Mouse (Mus musculus) thymus, postnatal 0 days (tissue): ENCODE results near the gene H2afx. TPM values are rescaled to one million over a fixed set of nuclear protein-coding genes. Genes with fewer than 3 reads are reported as not detected.
"Not testable (repeated sequence)": the region's sequence is repeated elsewhere in the genome, so short reads cannot be mapped to it uniquely, and the experiment has no call there.

ENCODE experiments used
- DNase-seq: peaks from one replicate; pipeline ENCODE4 v3.0.0-alpha.2; 2015; ENCODE audit warnings: low spot score
- polyA plus RNA-seq: library from polyadenylated mRNA; unstranded; fragments of >200 nt; fragmentation: Nextera tagmentation; extraction: Ambion mirVana; gene quantifications from 2 replicates; pipeline ENCODE4 v1.2.1, GENCODE M21; 2015

H2afx gene
- 454 and 470 TPM in 2 replicates for polyA plus RNA-seq

DNA sequence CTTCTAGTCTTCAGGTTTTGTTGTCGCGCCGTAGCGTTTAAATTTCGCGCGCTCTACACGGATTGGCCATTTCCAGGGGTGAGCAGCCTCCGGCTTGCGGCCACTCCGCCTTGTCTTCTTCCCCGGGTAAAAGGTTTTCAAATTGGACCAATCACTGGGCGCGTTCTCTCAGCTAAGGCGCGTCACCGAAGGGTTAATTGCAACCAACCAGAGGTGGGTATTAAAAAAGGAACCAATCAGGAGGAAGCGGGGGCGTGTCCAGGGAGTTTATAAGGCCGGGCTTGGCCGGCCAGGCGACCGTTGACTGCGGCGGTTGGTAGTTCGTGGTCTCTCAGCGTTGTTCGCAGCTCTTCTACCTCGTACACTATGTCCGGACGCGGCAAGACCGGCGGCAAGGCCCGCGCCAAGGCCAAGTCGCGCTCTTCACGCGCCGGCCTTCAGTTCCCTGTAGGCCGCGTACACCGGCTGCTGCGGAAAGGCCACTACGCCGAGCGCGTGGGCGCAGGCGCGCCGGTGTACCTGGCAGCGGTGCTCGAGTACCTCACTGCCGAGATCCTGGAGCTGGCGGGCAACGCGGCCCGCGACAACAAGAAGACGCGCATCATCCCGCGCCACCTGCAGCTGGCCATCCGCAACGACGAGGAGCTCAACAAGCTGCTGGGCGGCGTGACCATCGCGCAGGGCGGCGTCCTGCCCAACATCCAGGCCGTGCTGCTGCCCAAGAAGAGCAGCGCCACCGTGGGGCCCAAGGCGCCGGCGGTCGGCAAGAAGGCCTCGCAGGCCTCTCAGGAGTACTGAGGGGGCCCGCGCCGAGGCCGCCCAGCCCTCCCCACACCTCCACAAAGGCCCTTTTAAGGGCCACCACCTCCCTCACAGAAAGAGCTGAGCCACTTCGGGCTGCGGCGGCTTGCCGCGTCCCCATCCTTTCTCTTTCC, at the start of gene H2afx:
Gene H2afx (plus strand): TSS at position 299 of the 935 bp plus-strand sequence.
- peak; percentile 99 for DNase-seq

GRCm38 (mm10) chr9:44286256-44286850, 48.1 kb upstream of the H2afx start:
- no peak for DNase-seq

- no peak for DNase-seq
Measured at GRCm38 (mm10) chr9:44287003-44287400, 47.5 kb upstream of the H2afx start.

DNA sequence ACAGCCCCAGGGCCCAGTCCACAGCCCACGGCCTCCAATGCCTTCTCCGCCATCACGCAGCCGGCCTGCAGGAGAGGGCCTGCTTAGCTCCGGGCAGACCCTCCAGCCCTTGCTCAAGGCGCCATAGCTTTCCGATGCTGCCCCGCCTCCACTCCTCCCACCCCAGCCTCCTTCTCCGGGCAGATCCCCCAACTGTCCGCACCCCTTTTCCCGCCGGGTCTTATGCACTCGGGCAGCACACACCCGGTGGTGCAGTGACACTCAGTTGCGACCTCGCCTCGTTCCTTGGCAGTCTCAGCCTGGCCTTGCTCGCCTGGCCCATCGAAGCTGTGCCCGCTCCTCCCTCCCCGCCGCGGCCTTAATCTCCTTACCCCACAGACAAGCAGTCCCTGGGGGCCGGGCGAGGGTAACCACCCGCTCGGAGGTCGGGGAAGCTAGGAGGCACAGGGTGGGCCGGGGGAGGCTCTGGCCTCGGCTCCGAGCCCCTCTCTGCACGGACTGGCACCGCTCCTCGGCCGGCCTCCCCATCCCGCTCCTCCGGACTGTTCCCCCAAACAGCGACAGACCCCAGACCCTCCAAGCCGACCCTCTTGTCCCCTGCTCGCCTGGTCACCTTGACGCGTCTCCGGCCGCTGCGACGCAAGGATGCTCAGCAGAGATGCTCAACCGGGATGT, 47.0 kb upstream of the H2afx start:
- no peak for DNase-seq

GRCm38 (mm10) chr9:44288076-44288958, 46.2 kb upstream of the H2afx start, which contains the start of gene Abcg4:
Gene Abcg4, minus strand, starts transcription at chr9:44288615.
- no peak for DNase-seq

DNA sequence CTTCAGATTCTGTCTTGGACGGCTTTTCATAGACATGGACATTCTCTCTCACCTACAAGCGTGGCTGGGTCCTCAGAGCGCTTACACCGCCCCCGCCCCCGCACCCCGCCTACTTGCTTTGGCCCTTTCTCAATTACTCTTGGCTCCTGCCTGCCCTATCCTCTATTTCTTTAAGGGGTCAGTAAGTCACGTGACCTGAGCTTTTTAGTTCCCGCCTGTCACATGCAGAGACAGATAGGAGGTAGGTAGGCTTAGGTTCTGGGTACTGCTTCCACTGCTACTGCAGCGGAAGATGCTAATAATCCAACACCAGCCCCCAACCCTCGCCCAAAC, 45.6 kb upstream of the H2afx start:
- no peak for DNase-seq

GRCm38 (mm10) chr9:44292490-44292889, 42.0 kb upstream of the H2afx start:
- DNase-seq, result peak; percentile 72

GRCm38 (mm10) chr9:44300001-44300400, 34.5 kb upstream of the H2afx start:
- DNase-seq, result not testable (repeated sequence)

DNA sequence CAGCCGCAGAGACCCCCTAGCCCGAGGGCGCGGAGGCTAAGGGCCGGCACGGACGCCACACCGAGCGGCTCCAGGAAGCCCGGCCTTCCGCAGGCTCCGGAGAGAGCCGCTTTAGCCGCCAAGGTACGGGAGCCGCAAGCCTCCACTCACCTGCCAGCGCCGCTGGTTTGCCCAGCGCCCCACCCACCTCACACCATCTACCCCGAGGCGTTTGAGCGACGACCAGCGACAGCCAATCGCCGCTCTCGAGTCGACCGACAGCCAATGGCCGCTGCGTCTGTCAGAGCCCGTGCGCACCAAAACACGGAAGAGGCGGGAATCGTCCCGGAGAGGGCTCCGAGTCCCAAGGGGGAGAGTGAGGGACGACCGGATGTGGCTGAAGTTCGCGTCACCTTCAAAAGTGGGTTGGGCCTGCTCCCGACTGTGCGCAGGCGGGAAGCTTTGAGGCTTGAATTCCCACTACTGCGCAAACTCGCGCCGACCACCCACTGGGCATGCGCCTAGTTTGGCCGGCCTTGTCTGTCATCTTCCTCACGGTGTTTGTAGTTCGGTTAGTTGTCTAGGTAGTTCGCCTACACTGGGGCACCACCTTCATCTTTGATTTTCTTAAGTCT, 28.9 kb upstream of the H2afx start, which contains the start of gene Hinfp:
Gene Hinfp (minus strand): TSS at position 206 of the 614 bp plus-strand sequence.
- DNase-seq, result peak; percentile 99

GRCm38 (mm10) chr9:44306532-44306931, 28.0 kb upstream of the H2afx start:
- DNase-seq, result no peak

- DNase-seq, result peak; percentile 75
Measured at GRCm38 (mm10) chr9:44307248-44307647, 27.2 kb upstream of the H2afx start.

DNA sequence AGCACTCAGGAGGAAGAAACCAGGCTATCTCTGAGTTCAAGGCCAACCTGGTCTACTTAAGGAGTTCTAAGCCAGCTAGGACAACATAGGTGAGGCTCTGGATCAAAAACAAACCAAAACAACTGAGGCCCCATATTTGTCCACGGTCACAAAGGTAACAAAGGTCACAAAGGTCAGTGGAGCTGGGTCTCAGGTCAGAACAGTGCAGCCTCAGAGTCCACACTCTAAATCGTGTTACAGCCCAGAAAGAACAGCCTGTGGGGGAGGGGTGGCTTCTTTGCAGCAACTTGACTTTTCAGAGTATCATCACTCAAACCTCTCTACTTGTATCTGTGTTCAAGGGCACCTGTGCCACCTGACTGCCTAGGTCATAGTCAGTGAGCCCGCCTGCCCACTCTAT, 24.7 kb upstream of the H2afx start:
- no peak for DNase-seq

DNA sequence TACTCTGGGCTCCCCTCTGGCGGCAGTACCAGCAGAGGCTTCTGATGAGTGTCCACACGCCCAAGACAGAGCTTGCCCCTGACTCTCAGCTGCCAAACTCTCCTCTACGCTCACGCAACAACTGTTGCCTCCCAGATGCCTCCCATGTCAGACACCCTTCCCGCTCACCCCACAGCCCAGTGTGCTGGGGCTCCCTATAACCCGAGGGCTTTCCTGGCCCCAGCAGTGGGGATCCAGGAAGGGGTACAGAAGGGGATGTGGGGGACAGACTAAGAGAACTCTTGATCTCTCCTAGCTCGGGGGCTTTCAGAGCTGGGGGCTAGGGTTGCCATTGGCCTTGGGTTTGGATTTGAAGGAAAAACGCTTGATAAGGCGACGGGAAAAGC, 23.8 kb upstream of the H2afx start:
- DNase-seq, result no peak

DNA sequence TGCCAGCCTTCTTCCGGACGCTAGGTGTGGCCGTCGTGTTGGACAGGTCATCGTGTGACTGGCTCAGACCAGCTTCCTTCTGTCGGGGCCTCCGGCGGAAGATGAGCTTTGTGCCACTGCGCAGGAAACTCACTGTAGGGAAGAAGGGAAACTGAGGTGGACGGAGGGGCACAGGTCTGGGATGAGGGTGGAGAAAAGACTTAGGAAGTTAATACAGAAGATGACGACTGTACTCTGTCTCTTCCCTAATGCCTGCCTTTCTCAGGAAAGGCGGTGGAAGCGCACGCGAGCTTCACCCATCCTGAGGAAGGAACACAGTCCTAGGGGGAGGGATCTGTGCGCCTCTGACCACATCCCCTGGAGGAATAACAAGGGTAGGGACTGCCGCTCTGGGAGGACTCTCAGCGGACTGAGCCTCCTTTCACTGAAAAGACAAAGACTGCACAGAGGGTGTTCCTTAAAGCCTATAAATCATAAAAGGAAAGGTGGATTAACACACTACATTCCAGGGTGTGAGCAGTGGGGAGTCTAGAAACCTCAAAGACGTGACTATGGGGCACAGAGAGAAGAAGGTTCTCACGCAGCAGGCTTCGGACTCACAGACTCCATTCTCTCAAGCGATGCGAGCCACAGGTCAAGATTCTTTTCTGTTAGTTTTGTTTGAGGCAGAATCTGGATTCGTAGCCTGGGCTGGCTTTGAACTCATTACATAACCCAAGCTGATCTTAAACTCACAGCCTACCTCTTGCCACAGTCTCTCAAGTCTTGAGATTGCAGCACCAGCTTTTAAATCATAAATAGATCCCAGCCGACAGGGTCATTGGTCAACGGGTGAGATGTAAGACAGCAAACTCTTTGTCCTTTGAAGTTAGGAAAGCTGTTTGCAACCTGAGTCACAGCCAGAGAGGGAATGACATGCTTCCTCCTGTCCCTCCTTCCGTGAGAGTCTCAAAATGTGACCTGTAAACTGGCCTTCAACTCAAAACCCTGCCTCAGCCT, 23.1 kb upstream of the H2afx start:
- DNase-seq, result no peak

- no peak for DNase-seq
Measured at GRCm38 (mm10) chr9:44313476-44314256, 20.8 kb upstream of the H2afx start.

GRCm38 (mm10) chr9:44314257-44314547, 20.3 kb upstream of the H2afx start:
- DNase-seq, result no peak

- DNase-seq, result no peak
Measured at GRCm38 (mm10) chr9:44314910-44315309, 19.6 kb upstream of the H2afx start.

- DNase-seq, result no peak
Measured at GRCm38 (mm10) chr9:44317452-44317851, 17.0 kb upstream of the H2afx start.
